Mouse (Mus musculus) lung, adult 2 months (tissue): ENCODE measurements around the gene Grik4.

ENCODE experiments used
- CTCF ChIP-seq: fragments of 200-500 bp; IDR thresholded peaks from 2 replicates; pipeline ENCODE4 v1.5.1; 2011; ENCODE audit warnings: mild to moderate bottlenecking, low read length, control low read depth; ENCODE audit not compliant: insufficient read depth
- POLR2A ChIP-seq: fragments of 200-500 bp; IDR thresholded peaks from 2 replicates; pipeline ENCODE4 v1.6.1; 2011; ENCODE audit warnings: low read depth, mild to moderate bottlenecking, control low read depth, low read length, borderline replicate concordance; ENCODE audit errors: extremely low read depth

GRCm38 (mm10) chr9:42645161-42645560 lies 299.1 kb downstream of the Grik4 start:
- TF ChIP-seq POLR2A (no peak), CTCF (no peak)
